Mouse (Mus musculus) olfactory bulb, adult 2 months (tissue): ENCODE results near the gene Pde3b.

Experiments
- CTCF ChIP-seq: fragments of 200-500 bp; IDR thresholded peaks from 2 replicates; pipeline ENCODE4 v1.5.1; 2012; ENCODE audit warnings: low read depth, mild to moderate bottlenecking, low read length, moderate library complexity; ENCODE audit not compliant: insufficient read depth
- POLR2A ChIP-seq: fragments of 200-500 bp; IDR thresholded peaks from 2 replicates; pipeline ENCODE4 v1.6.1; 2012; ENCODE audit warnings: mild to moderate bottlenecking, low read depth, low read length, moderate library complexity; ENCODE audit not compliant: insufficient read depth

GRCm38 (mm10) chr7:114508879-114509278, 93.8 kb downstream of the Pde3b start:
- no peak for TF ChIP-seq CTCF
- TF ChIP-seq POLR2A = no peak
